Mouse (Mus musculus) kidney, adult 11 months (tissue): ENCODE results near the gene Ttbk2.

Source experiments
- DNase-seq: peaks from one replicate; pipeline ENCODE4 v3.0.0; 2022

The Ttbk2 gene

DNA sequence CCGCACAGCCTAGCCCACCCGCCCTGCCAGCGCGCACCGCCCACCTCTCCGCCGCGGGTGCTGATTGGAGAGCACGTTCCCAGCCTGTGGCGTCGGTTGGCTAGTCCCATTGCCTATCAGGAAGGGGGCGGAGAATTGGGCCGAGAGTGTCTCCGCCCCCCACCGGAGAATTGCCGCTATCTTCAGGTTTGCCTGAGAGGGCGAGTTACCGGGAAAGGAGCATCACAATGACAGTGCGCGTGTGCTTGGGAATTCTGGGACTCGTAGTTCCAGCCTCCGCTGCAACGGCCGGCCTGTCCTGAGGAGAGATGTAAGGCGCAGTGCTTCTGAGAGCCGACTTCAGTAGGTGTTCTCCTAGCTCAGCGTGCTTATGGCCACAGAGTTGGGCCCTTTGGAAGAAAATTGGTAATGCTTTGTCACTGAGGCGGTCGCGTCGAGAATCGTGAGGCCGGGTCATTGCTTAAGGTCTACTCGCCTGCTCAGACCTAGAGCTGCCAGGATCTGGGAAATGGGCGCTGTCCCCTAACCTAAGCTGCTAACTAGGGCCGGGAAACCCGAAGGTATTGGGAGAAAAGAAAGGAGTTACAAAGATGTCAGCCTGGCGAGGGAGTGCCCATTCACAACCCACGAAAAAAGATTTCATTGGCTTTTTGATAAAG, at the start of gene Ttbk2:
TSS of gene Ttbk2 (minus strand) at position 181 of the 659 bp plus-strand sequence.
- peak; percentile 97 for DNase-seq

DNA sequence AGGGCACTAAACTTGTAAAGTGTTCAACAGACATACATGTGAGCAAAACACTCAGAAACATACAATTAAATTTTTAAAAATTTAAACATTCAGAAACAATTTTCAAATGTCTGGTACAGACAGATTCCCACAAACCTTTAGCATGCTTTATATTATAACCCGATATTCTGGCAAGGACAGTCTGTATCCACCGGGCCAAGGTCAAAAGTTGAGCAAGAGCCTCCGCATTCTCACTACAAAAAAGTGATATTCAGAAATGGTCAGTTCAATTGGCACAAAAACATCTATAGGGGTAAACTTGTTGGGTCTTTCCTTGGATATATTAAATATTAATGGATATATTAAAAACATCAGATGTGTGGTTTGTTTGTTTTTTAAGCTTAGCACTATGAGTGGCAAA, 46.0 kb upstream of the Ttbk2 start:
- no peak for DNase-seq

DNA sequence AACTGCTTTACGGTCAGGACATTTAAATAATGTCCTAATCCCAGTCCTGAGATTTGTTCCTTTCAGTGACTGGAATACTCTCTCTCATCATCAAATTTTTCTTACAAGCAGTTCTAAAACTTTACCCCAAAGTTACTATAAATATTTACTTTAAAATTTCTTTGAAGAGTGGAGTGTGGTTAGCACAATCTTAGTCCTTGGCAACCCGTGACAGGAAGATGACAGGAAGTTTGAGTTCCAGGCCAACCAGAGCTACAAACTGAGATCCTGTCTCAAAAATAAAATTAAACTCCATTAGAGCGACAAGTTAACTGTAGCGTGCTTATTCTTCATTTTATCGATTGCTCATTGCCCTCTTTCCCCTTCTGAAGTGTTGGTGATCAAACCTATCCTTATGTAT, 37.2 kb upstream of the Ttbk2 start:
- DNase-seq = no peak

DNA sequence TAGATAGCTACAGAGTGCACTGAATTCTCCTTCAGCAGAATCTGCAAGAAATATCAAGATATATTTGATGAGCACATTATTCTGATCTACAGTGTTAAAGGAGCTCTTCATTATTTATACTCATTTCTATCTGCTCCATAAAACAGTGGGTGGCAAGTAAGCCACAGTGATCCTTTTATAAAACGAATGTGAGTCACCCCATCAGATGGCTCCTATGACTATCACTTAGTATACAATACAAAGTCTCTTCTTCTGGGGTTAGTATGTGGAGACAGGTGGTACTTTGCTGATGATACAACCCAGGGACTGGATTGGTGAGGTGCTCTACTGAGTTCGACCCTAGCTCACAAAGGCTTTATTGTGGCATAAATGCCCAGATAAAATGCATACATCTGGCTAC, 22.8 kb upstream of the Ttbk2 start:
- no peak for DNase-seq

DNA sequence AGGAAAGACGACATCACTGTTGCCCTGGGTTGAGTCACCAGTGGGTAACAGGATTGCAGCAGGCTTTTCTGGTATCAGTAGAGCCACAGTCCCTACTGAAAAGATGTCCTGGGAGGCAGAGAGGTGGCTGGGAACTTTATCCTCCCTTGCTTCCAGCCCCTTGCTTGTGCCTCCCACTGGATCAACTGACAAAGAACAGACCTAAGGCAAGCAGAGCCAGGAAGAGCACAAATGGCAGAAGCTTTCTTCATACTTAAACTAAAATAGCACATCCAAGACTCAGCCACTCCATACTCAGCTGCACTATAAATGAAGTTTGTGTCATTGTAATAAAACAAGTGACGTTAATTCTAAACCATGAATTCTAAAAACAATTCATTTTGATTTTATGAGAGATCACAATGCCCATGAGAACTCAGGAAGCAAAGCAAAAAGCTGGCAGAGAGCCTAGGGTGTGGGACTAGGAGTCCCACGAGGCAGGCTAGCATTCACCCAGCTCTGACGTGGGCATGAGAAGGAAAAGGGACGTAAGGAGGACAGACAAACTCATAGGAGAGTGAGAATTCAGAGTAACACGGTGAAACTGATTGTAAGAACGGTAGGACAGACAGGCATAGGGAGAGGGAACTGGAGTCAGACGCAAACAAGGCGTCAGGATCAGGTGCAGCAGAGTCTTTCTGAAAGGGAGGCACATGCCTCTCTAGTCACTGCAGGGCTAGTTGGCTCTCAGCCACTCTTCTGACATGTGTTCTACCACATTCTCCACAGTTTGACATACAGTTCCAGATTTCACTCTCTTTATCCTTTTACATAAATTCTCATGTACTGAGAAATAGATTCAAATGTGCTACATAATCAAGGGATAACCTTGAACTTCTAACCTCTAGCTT, 21.3 kb upstream of the Ttbk2 start:
- no peak for DNase-seq

DNA sequence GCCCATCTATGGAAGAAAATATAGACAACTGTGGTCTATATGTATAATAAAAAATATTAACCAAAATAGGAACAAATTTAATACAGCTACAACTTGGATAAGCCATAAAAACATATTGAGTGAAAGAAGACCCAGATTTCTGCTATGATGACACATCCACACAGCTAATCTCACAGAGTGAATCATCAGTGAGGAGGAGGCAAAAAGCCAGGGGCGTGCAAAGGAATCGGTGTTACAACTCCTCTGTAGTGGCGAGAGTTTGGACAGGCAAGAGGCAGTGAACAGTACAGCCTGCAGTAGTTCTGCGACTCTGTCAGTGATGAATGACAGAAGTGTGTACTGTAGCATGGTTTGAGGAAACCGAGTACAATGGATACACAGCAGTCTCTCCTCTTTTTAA, 16.9 kb upstream of the Ttbk2 start:
- no peak for DNase-seq

DNA sequence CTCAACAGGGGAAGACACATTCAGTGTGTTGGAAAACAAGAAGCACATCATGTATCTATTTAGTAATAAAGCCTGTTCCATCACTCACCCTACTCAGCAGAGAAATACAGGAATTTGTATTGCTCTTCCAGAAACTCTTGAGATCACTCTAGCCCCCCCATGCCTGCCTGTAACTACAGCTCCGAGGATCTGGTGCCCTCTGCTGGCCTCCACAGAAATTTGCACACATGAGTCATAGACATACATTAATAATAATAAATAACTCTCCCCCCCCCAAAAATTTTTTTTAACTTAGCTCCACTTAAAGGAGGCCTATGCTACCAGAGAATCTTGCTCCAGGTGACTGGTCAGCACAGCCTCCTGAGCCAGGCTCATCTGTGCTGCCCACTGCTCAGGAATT, 16.2 kb upstream of the Ttbk2 start:
- DNase-seq = no peak

DNA sequence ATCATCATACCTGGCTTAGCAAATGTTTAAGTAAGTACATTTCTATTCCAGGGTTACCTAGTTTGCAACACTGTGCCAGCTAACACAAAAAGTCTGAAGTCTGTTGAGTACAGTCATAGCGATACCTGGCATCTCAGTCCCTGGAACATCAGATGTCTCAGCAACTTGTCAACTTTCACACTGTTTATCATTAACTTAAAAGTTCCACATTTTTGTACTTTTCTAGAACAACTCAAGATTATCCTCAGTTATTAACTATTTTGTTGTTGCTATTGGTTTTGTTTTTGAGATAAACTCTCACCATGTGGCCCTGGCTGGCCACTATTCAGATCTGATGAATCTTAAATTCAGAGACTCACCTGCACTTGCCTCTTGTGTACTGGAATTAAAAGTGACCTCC, 13.0 kb upstream of the Ttbk2 start:
- DNase-seq = no peak

DNA sequence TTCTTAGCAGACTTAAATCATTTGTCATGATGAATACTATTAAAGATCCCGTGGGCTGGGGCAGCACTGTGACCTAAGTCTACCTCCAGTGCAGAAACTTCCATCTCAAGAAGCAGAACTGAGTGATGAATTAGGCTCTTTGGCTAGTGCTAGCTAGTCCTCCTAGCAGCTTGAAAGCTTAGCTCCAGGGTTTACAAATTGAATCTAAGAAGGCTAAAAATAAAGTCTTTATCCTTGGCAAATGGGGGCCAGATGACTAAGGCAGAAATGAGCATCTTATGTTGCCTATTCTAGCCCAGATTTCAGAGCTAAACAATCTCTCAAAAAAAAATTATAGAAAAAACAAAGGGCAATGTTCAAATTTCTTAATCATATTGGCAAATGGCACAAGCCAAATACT, 10.3 kb upstream of the Ttbk2 start:
- no peak for DNase-seq

DNA sequence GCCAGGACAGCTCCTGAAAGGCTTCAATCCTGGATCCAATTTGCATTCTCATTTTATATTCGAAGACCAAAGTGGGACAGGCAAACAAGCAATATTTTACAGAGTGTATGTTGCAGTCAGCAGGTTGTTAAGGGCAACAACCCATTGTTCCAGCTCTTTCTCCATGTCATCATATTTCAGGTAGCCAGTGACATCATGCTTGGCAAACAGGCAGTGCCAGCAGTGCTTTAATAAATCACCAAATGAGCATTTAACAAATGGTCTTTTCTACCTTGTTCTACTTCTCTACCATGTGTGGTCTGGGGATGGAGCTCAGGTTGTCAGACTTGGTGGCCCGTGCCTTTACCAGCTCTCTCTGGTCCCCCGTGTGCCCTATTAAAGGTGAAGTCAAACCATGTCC, 7.7 kb upstream of the Ttbk2 start:
- peak; percentile 36 for DNase-seq

DNA sequence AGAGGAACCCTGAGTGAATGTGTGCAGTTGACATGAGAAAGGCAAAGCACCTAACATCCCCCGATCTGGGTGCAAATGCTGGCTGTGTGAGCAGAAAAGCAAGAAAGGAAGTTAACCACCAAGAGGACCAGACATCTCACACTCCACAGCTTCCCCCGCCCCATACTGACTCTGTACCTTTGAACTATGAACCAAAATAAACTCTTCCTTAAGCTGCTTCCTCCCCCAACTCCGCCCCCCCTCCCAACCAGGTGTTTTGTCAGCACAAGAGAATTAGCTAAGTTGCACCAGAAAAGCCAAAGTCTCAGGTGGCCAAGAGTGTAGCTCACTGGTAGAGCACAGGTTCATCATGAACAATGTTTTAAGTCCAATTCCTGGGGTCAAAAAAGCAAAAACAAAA, 2.7 kb upstream of the Ttbk2 start:
- DNase-seq = no peak

DNA sequence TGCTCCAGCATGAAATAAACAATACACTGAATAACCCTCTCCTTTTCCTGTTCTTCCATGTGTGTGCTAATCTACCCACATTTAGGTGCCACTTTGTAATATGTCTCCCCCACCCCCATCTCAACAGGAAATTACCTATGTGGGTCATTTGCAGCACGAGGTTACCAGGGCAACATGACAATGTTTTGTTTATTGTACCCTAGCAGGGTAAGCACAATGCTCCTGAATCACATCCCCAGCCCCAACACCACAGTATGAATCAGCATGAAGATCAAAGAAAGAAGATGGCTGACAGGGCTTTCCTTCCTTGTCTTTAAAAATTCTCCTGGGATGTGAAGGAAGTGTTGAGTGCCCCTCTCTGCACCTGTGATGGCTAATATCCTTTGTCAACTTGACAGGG, 2.2 kb upstream of the Ttbk2 start:
- no peak for DNase-seq

DNA sequence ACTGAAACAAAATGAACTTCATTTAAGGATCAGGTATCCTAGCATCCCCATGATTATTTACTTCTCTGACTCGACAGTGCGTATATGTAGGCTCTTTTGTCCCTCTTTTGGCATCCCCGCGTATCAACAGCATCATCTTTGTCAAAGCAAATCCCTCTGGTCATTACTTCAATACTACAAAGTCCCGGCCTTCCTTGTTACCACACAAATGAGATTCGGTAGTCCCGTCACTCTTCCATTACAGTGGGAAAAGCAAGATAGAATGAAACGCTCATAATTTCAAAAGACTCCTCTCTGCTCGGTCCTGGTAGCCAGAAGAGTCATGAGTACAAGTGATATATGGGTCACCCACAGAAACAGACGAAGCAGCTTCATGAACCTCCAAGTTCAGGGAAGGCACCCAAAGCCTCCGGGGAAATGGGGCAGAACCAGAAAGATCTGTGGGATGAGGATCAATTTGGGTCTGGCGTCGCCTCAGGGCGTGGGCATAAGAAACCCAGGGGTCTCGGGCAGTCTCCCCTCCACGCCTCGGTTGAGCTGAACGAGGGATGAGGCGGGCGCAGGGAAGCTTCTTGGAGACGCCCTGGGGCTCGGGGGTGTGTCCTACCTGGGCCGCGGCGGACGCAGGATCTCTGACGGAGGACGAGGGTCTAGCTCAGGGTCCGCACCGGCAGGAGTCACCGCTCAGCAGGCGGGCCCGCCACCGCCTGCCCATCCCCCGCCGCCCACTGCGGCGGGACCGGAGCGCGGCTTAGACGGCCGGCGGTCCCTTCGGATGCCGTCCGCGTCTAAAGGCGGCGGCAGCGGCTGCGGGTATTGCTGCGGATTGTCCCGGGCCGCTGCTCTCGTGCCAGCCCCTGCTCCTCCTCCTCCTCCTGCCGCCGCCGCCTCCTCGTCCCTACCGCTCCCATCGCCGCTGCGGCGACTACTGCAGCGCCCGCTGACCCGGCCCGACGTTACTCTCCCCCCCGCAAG, 668 bp downstream of the Ttbk2 start, which contains the start of gene Cdan1:
TSS of gene Cdan1 (minus strand) at position 680 of the 975 bp plus-strand sequence.
- no peak for DNase-seq

DNA sequence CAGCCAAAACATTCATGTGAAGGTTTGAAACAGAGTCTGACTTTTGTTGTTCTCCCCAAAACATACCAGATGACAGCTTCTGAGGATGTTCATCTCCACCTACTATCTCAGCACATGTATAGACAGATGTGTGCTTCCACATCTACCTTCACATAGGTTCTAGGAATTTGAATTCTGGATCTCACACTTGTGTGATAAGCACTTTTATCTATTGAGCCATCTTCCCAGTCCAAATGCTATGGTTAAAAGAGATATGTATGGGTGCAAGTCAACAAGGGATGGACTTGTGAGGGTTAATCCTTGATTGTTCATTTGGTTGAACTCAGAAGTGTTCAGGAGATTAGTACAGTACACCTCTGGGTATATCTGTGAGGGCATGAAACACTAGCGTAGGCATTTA, 5.1 kb downstream of the Ttbk2 start:
- no peak for DNase-seq

DNA sequence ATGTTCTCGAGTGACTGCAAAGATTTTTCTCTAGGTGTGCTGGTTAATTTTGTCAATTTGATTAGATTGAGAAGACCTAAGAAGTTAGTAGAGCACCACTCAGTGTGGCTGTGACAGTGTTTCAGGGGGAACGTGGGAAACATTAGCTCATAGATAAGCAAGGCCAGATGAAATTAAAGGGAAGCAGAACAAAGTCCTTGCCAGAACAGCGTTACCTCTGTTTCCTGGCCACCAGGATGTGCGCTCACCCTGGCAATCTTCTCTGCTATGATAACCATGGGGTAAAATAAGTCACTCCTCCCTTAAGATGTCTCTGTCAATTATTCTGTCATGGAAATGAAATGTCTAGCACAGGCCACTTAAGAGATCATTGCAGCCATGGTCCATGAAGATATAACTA, 6.4 kb downstream of the Ttbk2 start:
- DNase-seq = no peak

DNA sequence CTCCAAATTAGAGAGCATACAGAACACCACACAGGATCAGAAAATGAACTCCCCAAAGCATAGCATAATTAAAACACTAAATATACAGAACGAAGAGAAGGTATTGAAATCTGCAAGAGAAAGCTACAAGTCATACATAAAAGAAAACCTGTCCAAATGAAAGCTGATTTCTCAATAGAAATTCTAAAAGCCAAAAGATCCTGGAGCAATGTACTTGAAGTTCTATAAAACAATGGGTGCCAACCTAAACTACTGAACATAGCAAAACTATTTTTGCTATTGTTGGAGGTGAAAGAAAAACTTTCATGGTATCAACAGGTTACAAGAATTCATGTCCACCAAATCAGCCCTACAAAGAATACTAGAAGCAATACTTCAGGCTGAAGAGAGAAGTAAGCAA, 9.2 kb downstream of the Ttbk2 start:
- DNase-seq = no peak

DNA sequence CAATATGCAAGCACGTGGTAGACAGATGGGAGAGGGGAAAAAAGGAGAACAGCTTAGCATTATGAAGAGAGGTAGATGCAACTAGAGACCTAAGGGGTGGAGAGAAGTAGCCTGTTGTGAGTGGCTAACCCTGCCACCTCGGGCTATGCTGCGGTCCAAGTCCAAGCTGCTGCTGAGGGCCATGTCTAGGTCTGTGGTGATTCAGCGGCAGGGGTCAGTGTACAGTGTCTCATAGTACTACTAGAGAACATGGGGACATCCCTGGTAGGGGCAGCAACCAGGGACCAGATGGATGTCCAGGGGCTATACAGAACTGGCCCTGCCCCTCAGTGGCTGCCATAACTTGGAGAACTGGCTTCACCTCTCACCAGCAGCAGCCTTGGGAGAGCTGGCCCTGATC, 15.2 kb downstream of the Ttbk2 start:
- DNase-seq = no peak

DNA sequence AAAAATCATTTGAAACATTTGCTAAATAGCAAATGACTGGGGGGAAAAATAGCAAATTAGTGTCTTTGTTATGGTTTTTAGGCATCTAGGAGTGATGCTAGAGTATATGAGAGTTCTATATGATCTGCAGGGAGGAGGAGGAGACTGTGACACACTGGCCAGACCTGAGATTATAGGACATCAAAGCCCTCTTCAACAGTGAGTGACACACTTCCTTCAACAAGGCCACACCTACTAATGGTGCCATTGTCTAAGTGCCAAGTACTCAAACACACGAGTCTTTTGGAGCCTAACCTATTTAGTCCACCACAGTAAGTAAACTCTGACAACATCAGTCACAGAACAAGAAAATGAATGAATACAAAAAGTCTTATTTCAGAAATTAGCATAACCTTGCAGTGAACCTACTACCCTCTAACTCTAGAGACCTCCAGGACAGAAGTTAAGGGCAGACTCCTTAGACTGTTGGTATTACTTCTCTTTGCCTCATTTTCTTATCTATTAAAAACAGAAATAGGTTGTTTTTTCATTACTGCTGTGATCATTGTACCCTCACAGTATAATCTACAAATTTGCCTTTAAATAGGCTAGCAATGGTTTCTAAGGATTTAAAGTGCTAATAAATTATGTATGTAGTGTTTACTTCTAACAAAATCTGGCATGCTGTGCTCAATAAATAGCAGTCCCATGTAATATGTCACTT, 23.3 kb downstream of the Ttbk2 start:
- DNase-seq = no peak

DNA sequence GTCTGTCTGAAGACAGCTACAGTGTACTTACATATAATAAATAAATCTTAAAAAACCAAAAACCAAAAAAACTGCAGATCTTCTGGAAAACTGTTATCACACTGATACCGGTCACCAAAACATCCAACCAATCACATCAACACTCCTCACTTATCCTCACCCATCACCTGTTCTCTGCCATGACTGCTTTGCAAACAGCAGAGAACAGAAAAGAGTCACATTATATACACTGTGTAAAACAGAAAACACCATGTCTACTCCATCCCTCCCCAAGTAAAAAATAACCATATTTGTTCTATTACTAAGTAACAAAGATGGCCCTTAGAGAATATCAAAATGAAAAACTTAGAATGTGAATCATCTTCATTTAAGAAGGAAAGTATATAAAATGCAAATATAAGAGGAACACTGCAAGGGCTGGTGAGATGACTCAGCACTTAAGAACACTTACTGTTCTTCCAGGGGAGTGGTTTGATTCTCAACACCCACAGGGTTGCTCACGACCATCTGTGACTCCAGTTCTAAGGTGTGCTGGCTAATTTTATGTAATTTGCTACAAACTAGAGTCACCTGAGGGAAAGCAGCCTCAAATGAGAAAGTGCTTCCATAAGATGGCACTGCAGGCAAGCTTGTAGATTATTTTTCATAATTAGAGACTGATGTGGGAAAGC, 80.0 kb downstream of the Ttbk2 start:
- no peak for DNase-seq

DNA sequence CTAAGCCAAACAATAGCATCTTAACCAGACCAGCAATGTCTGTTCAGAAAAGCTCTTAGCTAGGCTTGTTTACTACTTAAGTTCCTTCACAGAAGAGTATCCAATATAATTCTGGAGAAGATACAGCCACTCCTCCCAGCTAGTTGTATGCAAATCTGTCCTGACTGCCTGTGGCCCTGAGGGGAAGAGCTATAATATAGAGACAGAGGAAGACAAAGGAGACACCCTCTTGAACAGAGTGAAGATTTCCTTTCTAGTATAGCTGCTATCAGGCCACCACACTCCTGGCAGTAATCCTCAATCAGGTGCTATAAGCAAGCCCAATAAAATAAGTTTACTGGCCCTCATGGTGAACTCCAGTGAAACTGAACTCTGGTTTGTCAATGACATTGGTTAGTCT, 88.5 kb downstream of the Ttbk2 start:
- DNase-seq = no peak

DNA sequence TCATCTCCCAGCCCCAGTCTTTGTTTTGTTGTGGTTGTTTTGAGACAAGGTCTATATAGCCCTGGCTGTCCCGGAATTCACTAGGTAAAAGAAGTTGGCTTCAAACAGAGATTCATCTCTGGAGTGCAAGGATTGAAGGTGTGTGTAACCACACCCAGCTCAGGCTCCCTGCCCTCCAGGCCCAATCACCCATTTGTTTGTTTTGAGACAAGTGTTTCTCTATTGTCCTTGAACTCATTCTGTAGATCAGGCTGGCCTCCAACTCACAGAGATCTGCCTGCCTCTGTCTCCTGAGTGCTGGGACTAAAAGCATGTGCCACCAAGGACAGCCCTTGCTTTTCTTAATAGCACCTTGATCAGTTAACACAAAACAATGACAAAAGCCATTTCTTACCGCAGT, 102.4 kb downstream of the Ttbk2 start:
- DNase-seq = no peak

DNA sequence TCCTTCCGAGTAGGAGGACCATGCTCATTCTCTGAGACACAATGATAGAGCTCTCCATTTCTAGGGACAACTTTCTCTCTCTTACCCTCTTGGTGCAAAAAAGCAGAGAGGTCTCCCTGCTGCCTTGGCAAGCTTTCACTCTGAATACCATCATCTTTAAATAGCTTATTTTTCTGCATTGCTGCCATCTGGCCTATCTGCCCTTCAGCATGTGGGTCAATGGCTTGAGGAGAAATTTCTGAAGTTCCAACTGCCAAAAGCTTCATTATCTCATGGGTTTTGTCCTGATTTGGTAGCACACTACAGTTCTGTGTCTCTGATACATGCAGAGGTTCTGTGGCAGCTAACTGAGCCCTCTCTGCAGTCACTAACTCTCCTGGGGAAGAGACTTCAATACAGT, 104.9 kb downstream of the Ttbk2 start:
- no peak for DNase-seq
